Mouse (Mus musculus) testis, adult 2 months (tissue): ENCODE data around the gene Vezf1.

Source experiments
- CTCF ChIP-seq: fragments of 200-500 bp; IDR thresholded peaks from 2 replicates; pipeline ENCODE4 v1.5.1; 2012; ENCODE audit warnings: low read depth, mild to moderate bottlenecking, inconsistent platforms, low read length, moderate library complexity; ENCODE audit not compliant: control insufficient read depth, insufficient read depth, insufficient replicate concordance
- POLR2A ChIP-seq: fragments of 200-500 bp; IDR thresholded peaks from 2 replicates; pipeline ENCODE4 v1.6.1; 2012; ENCODE audit warnings: low read depth, mild to moderate bottlenecking, inconsistent platforms, low read length, moderate library complexity; ENCODE audit not compliant: control insufficient read depth

- 0 out of 2 replicates have a peak, but pooled peaks have one; percentile 11 for TF ChIP-seq POLR2A
- no peak for TF ChIP-seq CTCF
Measured at GRCm38 (mm10) chr11:88068411-88069245, 549 bp downstream of the Vezf1 start.
